Mouse (Mus musculus) lung, embryonic 14.5 days (tissue): Measurements from ENCODE around the gene Slc17a7. TPM values are rescaled to one million over a fixed set of nuclear protein-coding genes. Genes with fewer than 3 reads are reported as not detected.

Experiments used
- ATAC-seq: fragments of 200-750 bp; cut with Nextera tagmentation; 2 replicates; pipeline ENCODE4 v1.8.0; 2017; ENCODE audit warnings: mild to moderate bottlenecking, moderate TSS enrichment, moderate library complexity; ENCODE audit not compliant: insufficient read depth
- DNase-seq: peaks from one replicate; pipeline ENCODE4 v3.0.0-alpha.2; 2015
- H3K27ac ChIP-seq: fragments of 300-500 bp; sonication (generic); 2 replicates; pipeline ENCODE4 v1.5.1; 2014; ENCODE audit warnings: low read depth, mild to moderate bottlenecking, moderate library complexity
- H3K27me3 ChIP-seq: fragments of 300-500 bp; sonication (generic); 2 replicates; pipeline ENCODE4 v1.6.1; 2014; ENCODE audit warnings: low read length, control low read depth; ENCODE audit not compliant: insufficient read depth
- H3K36me3 ChIP-seq: fragments of 300-500 bp; sonication (generic); 2 replicates; pipeline ENCODE4 v1.6.1; 2014; ENCODE audit warnings: control low read depth; ENCODE audit not compliant: insufficient read depth
- H3K4me1 ChIP-seq: fragments of 300-500 bp; sonication (generic); 2 replicates; pipeline ENCODE4 v1.6.1; 2014; ENCODE audit warnings: antibody characterized with exemption, control low read depth; ENCODE audit not compliant: insufficient read depth
- H3K4me2 ChIP-seq: fragments of 300-500 bp; sonication (generic); 2 replicates; pipeline ENCODE4 v1.6.1; 2014; ENCODE audit warnings: mild to moderate bottlenecking
- H3K4me3 ChIP-seq: fragments of 300-500 bp; sonication (generic); 2 replicates; pipeline ENCODE4 v1.5.1; 2014; ENCODE audit warnings: low read depth, low read length
- H3K9ac ChIP-seq: fragments of 300-500 bp; sonication (generic); 2 replicates; pipeline ENCODE4 v1.6.1; 2014
- H3K9me3 ChIP-seq: fragments of 300-500 bp; sonication (generic); 2 replicates; pipeline ENCODE4 v1.6.1; 2016; ENCODE audit warnings: low read depth, low read length, control low read depth
- CTCF ChIP-seq: IDR thresholded peaks from 2 replicates; pipeline ENCODE4 v1.5.1; 2016; ENCODE audit warnings: antibody characterized with exemption, low read depth
- WGBS: fragments of 180-500 bp; shearing (Covaris S2); extraction: QIAGEN DNeasy Blood & Tissue Kit; methylation state at CpG from one replicate; pipeline ENCODE4 v1.1.7; 2014; 5-methylcytosine and 5-hydroxymethylcytosine counted together
- polyA plus RNA-seq: library from polyadenylated mRNA; unstranded; fragments of >200 nt; fragmentation: Nextera tagmentation; extraction: Ambion mirVana; gene quantifications from 2 replicates; pipeline ENCODE4 v1.2.1, GENCODE M21; 2014

The Slc17a7 gene
- polyA plus RNA-seq, 1 experiment from 2014 or later = 0.09 TPM

DNA sequence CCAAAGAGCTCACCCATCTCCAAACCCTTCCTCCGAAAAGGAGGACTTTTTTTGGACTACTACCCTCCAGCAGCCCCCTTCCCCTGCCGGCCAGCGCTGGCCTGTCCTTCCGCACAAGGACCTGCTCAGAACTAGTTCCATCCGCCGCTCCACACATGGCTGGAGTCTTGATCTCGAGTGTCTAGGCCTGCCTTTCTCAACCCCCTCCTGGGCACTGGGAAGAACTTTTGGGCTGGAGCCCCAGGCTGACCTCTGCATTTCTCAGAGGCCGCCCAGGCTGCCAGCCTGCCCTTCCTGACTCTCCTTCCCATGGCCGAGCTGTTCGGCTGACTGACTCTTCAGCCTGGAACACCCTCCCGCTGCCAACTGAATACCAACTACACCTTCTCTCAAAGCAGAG, 18.9 kb downstream of the Slc17a7 start:
- ATAC-seq = peak; percentile 48; the same call in 1 of the 2 replicates
- no peak for DNase-seq
- H3K27me3 ChIP-seq = peaks cover 94% of the 10 kb centered on the region
- no peaks in the 10 kb centered on the region for H3K36me3 ChIP-seq
- WGBS = 14% methylated on average over 11 of the region's 11 CpGs
- peak; percentile 26; the same call in 1 of the 2 replicates for TF ChIP-seq CTCF
- peak overlapping the region; percentile 30 for H3K4me3 ChIP-seq
- peak overlapping the region; percentile 28 for H3K9ac ChIP-seq
- H3K27ac ChIP-seq = no peak overlapping the region
- H3K4me1 ChIP-seq = no peaks in the 10 kb centered on the region
- peak overlapping the region; percentile 61 for H3K4me2 ChIP-seq
- H3K9me3 ChIP-seq = no peaks in the 10 kb centered on the region

GRCm38 (mm10) chr7:45183672-45184071, 19.9 kb downstream of the Slc17a7 start:
- ATAC-seq = no peak
- WGBS = 64% methylated on average over 7 of the region's 7 CpGs
- H3K36me3 ChIP-seq = no peaks in the 10 kb centered on the region
- no peak for TF ChIP-seq CTCF
- no peak overlapping the region for H3K4me2 ChIP-seq
- no peak overlapping the region for H3K4me3 ChIP-seq
- no peak for DNase-seq
- H3K9me3 ChIP-seq = no peaks in the 10 kb centered on the region
- H3K9ac ChIP-seq = no peak overlapping the region
- H3K27ac ChIP-seq = no peak overlapping the region
- no peaks in the 10 kb centered on the region for H3K4me1 ChIP-seq
- H3K27me3 ChIP-seq = peaks cover 86% of the 10 kb centered on the region

DNA sequence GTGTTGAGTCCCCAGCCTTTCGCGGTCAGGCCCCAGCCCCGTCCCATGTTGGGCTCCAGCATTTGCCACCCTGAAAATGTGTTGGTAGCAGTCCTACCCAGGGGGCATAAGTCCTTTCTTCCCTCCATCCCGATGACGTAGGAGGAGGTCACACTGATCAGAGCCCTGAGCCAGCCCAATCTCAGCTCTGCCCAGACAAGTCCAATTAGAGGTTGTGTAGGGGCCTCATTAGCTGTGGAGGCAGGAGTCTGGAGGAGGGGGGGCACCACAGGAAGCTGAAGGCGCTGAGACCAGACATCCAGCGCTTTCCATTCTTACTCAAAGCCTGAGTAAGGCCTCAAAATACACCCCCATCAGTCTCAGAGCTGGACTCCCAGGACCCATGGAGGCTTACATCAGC, 22.2 kb downstream of the Slc17a7 start:
- peaks cover 70% of the 10 kb centered on the region for H3K27me3 ChIP-seq
- H3K36me3 ChIP-seq = no peaks in the 10 kb centered on the region
- no peak for ATAC-seq
- H3K4me3 ChIP-seq = no peak overlapping the region
- H3K27ac ChIP-seq = no peak overlapping the region
- H3K4me2 ChIP-seq = no peak overlapping the region
- TF ChIP-seq CTCF = no peak
- DNase-seq = no peak
- no peaks in the 10 kb centered on the region for H3K9me3 ChIP-seq
- no peaks in the 10 kb centered on the region for H3K4me1 ChIP-seq
- WGBS = 68% methylated on average over 7 of the region's 7 CpGs
- H3K9ac ChIP-seq = no peak overlapping the region

- H3K27me3 ChIP-seq = peaks cover 33% of the 10 kb centered on the region
- WGBS = 38% methylated on average over 16 of the region's 16 CpGs
- no peak for ATAC-seq
Observed at GRCm38 (mm10) chr7:45189600-45189999, 25.9 kb downstream of the Slc17a7 start.

GRCm38 (mm10) chr7:45190186-45190585, 26.4 kb downstream of the Slc17a7 start:
- H3K4me3 ChIP-seq = no peak overlapping the region
- ATAC-seq = no peak
- peaks cover 28% of the 10 kb centered on the region for H3K27me3 ChIP-seq
- DNase-seq = no peak
- no peaks in the 10 kb centered on the region for H3K9me3 ChIP-seq
- H3K4me1 ChIP-seq = no peaks in the 10 kb centered on the region
- H3K9ac ChIP-seq = no peak overlapping the region
- no peak for TF ChIP-seq CTCF
- H3K4me2 ChIP-seq = no peak overlapping the region
- WGBS = 86% methylated on average over 6 of the region's 6 CpGs
- H3K36me3 ChIP-seq = no peaks in the 10 kb centered on the region
- no peak overlapping the region for H3K27ac ChIP-seq

More at GRCm38 (mm10) chr7:45189600-45189999, 25.9 kb downstream of the Slc17a7 start:
- TF ChIP-seq CTCF = no peak
- Histone ChIP-seq H3K4me2 (no peak overlapping the region), H3K27ac (no peak overlapping the region), H3K36me3 (no peaks in the 10 kb centered on the region), H3K9me3 (no peaks in the 10 kb centered on the region), H3K4me3 (no peak overlapping the region), H3K9ac (no peak overlapping the region), H3K4me1 (no peaks in the 10 kb centered on the region)
- no peak for DNase-seq

DNA sequence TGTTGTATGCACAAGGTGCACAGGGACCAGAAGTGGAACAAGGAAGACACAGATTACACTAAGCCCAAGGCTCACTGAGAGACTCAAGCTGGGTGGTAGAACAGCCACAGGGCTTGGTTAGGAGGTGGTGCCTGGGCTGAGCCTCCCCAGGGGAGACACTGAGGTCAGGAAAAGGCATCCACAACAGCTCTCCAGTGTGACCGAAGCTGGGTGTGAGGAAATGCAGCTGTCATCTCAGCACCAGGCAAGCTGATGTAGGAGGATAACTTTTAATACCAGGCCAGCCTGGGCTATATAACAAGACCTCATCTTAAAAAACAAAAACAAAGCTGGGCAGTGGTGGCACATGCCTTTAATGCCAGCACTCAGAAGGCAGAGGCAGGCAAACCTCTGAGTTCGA, 27.4 kb downstream of the Slc17a7 start:
- no peak overlapping the region for H3K4me2 ChIP-seq
- H3K36me3 ChIP-seq = no peaks in the 10 kb centered on the region
- H3K4me1 ChIP-seq = no peaks in the 10 kb centered on the region
- ATAC-seq (no peak), DNase-seq (no peak)
- no peak for TF ChIP-seq CTCF
- no peak overlapping the region for H3K9ac ChIP-seq
- peaks cover 20% of the 10 kb centered on the region for H3K27me3 ChIP-seq
- WGBS = 49% methylated on average over 2 of the region's 2 CpGs
- H3K4me3 ChIP-seq = no peak overlapping the region
- no peaks in the 10 kb centered on the region for H3K9me3 ChIP-seq
- H3K27ac ChIP-seq = no peak overlapping the region

DNA sequence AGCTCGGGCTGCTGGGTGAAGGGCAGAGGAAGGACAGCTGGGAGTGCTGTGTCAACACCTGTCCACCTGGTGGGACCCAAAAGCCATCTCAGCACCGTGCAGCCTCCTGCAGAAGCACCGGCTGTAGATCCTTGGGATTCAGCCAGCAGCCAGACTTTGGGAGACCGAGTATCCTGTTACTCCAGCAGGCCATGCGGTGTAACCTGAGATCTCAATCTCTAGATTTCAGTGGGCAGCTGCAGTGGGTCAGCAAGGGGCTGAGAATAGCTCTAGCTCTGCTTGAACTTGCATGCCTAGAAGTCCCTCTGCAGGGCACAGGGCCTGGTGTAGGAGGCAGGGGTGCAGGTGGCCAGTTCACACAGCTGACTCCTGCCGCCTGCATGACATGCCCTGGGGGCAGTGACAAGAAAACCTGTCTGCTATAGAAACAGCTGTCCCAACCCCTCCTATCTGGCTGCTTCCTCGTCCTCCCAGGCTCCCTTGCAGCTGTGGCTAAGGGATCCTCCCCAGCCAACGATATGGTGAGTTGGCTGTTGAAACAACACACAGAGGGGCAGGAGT, 28.1 kb downstream of the Slc17a7 start:
- 5% methylated on average over 8 of the region's 8 CpGs for WGBS
- ATAC-seq (peak; percentile 39; the same call in 1 of the 2 replicates), DNase-seq (peak; percentile 49)
- H3K4me3 ChIP-seq = no peak overlapping the region
- H3K9me3 ChIP-seq = no peaks in the 10 kb centered on the region
- H3K27me3 ChIP-seq = peaks cover 13% of the 10 kb centered on the region; the same call in 1 of the 2 replicates
- no peak overlapping the region for H3K4me2 ChIP-seq
- no peaks in the 10 kb centered on the region for H3K4me1 ChIP-seq
- no peak for TF ChIP-seq CTCF
- no peaks in the 10 kb centered on the region for H3K36me3 ChIP-seq
- no peak overlapping the region for H3K27ac ChIP-seq
- no peak overlapping the region for H3K9ac ChIP-seq
